15 mouse cellular contexts compared by ENCODE assay signal in the genomic region with DNA sequence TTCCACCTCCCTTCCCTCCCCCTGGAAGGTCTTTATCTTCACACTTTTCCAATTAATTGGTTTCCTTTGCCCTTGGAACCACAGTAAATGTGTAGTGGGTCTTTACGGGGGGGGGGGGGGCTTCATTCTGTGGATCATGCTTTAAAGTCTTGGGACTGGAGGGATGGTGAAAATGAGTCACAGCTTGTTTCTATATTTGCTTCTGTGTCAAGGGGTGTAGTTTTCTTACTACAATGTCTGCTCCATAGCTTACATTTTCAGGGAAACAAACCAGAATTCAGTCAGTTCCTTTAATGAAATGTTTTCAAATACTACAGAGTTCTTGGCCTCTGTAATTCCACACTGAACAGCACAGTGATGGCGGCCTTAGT.
DNase-seq lines count a peak whose midpoint lies in the region; ATAC-seq and TF ChIP-seq lines count a peak whose summit lies in the region.
"Had no signal": no experiment of that assay in that cellular context is flagged by ENCODE, and none has a peak within 500 bp of the region (broad histone marks: within the 10 kb centered on the region; RNA-seq: fewer than 3 reads in every experiment).

No protein-coding gene starts in this region.

- no peak overlapping the region for H3K4me3 ChIP-seq in intestine, embryonic 15.5 days (replicated peaks)
- H3K4me3 ChIP-seq in intestine, postnatal 0 days (ENCODE audit: low read depth, low read length): no peak overlapping the region
- H3K4me3 ChIP-seq in lung, postnatal 0 days (ENCODE audit: low read depth, low read length): no peak overlapping the region
- H3K4me3 ChIP-seq in limb, embryonic 10.5 days: no peak overlapping the region
- H3K4me3 ChIP-seq in stomach, embryonic 16.5 days (replicated peaks; ENCODE audit: low read length): no peak overlapping the region
- H3K4me3 ChIP-seq: erythroblast, embryonic 14.5 days; left cerebral cortex, adult 2 months; neural tube, embryonic 13.5 days had no signal

- 0 out of 2 replicates have a peak overlapping the region, but pooled peaks have one; percentile 2 for H3K27ac ChIP-seq in intestine, embryonic 15.5 days
- no peak overlapping the region for H3K27ac ChIP-seq in intestine, postnatal 0 days (ENCODE audit: low read depth, low read length)
- peak overlapping the region; percentile 64 for H3K27ac ChIP-seq in lung, postnatal 0 days (ENCODE audit: low read length)
- peak overlapping the region; percentile 85 for H3K27ac ChIP-seq in limb, embryonic 10.5 days
- peak overlapping the region; percentile 81 for H3K27ac ChIP-seq in stomach, embryonic 16.5 days (ENCODE audit: low read length)
- H3K27ac ChIP-seq: hindbrain, postnatal 0 days; left cerebral cortex, adult 2 months; neural tube, embryonic 13.5 days had no signal

- H3K4me1 ChIP-seq in intestine, embryonic 15.5 days (replicated peaks): peaks cover 16% of the 10 kb centered on the region
- 0 out of 2 replicates have a peak, but pooled peaks cover 3% of the 10 kb centered on the region for H3K4me1 ChIP-seq in intestine, postnatal 0 days (replicated peaks; ENCODE audit: control insufficient read depth, insufficient read depth, low read length)
- H3K4me1 ChIP-seq in lung, postnatal 0 days (ENCODE audit: insufficient read depth, low read depth, low read length): peaks cover 22% of the 10 kb centered on the region; the same call in 1 of the 2 replicates
- peaks cover 40% of the 10 kb centered on the region for H3K4me1 ChIP-seq in limb, embryonic 10.5 days
- peaks cover 35% of the 10 kb centered on the region for H3K4me1 ChIP-seq in stomach, embryonic 16.5 days (ENCODE audit: control insufficient read depth, insufficient read depth, low read length)

- no peak for TF ChIP-seq CTCF in intestine, postnatal 0 days (IDR thresholded peaks at IDR 0.05; ENCODE audit: low read depth)
- no peak for TF ChIP-seq CTCF in lung, postnatal 0 days (IDR thresholded peaks at IDR 0.05)

- ATAC-seq in intestine, embryonic 15.5 days: no peak
- ATAC-seq in intestine, postnatal 0 days: no peak
- ATAC-seq in lung, postnatal 0 days: no peak
- no peak for ATAC-seq in stomach, embryonic 16.5 days (ENCODE audit: insufficient read depth, low FRiP score)
- ATAC-seq: hindbrain, postnatal 0 days had no signal

- WGBS in intestine, embryonic 15.5 days: 78% methylated on average over 2 of the region's 2 CpGs
- WGBS in intestine, postnatal 0 days: 59% methylated on average over 2 of the region's 2 CpGs
- WGBS in lung, postnatal 0 days: 71% methylated on average over 2 of the region's 2 CpGs
- WGBS in limb, embryonic 10.5 days: 78% methylated on average over 2 of the region's 2 CpGs
- WGBS in stomach, embryonic 16.5 days: 56% methylated on average over 2 of the region's 2 CpGs

- no peak for TF ChIP-seq EP300 in lung, postnatal 0 days (IDR thresholded peaks at IDR 0.05)

- no peaks in the 10 kb centered on the region for H3K36me3 ChIP-seq in intestine, embryonic 15.5 days
- H3K36me3 ChIP-seq in intestine, postnatal 0 days (ENCODE audit: control insufficient read depth, insufficient read depth): no peaks in the 10 kb centered on the region
- no peaks in the 10 kb centered on the region for H3K36me3 ChIP-seq in lung, postnatal 0 days (ENCODE audit: insufficient read depth, low read length)
- H3K36me3 ChIP-seq in limb, embryonic 10.5 days: no peaks in the 10 kb centered on the region
- H3K36me3 ChIP-seq in stomach, embryonic 16.5 days (ENCODE audit: control insufficient read depth, insufficient read depth, low read length): no peaks in the 10 kb centered on the region
- H3K36me3 ChIP-seq: neural tube, embryonic 13.5 days had no signal

- no peaks in the 10 kb centered on the region for H3K9me3 ChIP-seq in intestine, embryonic 15.5 days
- no peaks in the 10 kb centered on the region for H3K9me3 ChIP-seq in intestine, postnatal 0 days (ENCODE audit: control insufficient read depth)
- no peaks in the 10 kb centered on the region for H3K9me3 ChIP-seq in lung, postnatal 0 days (ENCODE audit: low read length)
- no peaks in the 10 kb centered on the region for H3K9me3 ChIP-seq in limb, embryonic 10.5 days (replicated peaks)
- no peaks in the 10 kb centered on the region for H3K9me3 ChIP-seq in stomach, embryonic 16.5 days (replicated peaks; ENCODE audit: control insufficient read depth, low read length)
- H3K9me3 ChIP-seq: neural tube, embryonic 13.5 days had no signal

- no peak for DNase-seq in lung, postnatal 0 days (ENCODE audit: low spot score)
- DNase-seq in lung, postnatal 14 days: no peak
- no peak for DNase-seq in limb, embryonic 10.5 days (ENCODE audit: low spot score)
- DNase-seq in spleen, postnatal 36 days (ENCODE audit: low spot score in 2 of 2): no peak
- DNase-seq: adrenal gland, adult 8-10 months; cerebellum, postnatal 36 days; gastrocnemius, postnatal 25 days; thymus, adult 2 months had no signal

- no peak overlapping the region for H3K4me2 ChIP-seq in intestine, embryonic 15.5 days (replicated peaks)
- H3K4me2 ChIP-seq in intestine, postnatal 0 days (replicated peaks; ENCODE audit: low read depth): no peak overlapping the region
- H3K4me2 ChIP-seq in lung, postnatal 0 days (replicated peaks; ENCODE audit: low read depth, low read length): no peak overlapping the region
- no peak overlapping the region for H3K4me2 ChIP-seq in stomach, embryonic 16.5 days (ENCODE audit: low read depth, low read length)
- H3K4me2 ChIP-seq: neural tube, embryonic 13.5 days had no signal

- H3K9ac ChIP-seq in intestine, embryonic 15.5 days: no peak overlapping the region
- H3K9ac ChIP-seq in intestine, postnatal 0 days (ENCODE audit: low read depth, low read length): no peak overlapping the region
- no peak overlapping the region for H3K9ac ChIP-seq in lung, postnatal 0 days (replicated peaks; ENCODE audit: low read depth)
- H3K9ac ChIP-seq in stomach, embryonic 16.5 days (ENCODE audit: low read length): no peak overlapping the region
- H3K9ac ChIP-seq: neural tube, embryonic 13.5 days had no signal

- no peaks in the 10 kb centered on the region for H3K27me3 ChIP-seq in intestine, embryonic 15.5 days (replicated peaks)
- no peaks in the 10 kb centered on the region for H3K27me3 ChIP-seq in intestine, postnatal 0 days (replicated peaks; ENCODE audit: control insufficient read depth, insufficient read depth, low read length)
- H3K27me3 ChIP-seq in lung, postnatal 0 days (replicated peaks; ENCODE audit: insufficient read depth, low read length): no peaks in the 10 kb centered on the region
- H3K27me3 ChIP-seq in limb, embryonic 10.5 days (ENCODE audit: low read depth, poor library complexity, severe bottlenecking): no peaks in the 10 kb centered on the region
- H3K27me3 ChIP-seq in stomach, embryonic 16.5 days (ENCODE audit: control insufficient read depth, insufficient read depth, low read length): no peaks in the 10 kb centered on the region
